Mouse (Mus musculus) E14TG2a.4 (cell line): ENCODE measurements around the gene Ccdc175.

Experiments used
- CTCF ChIP-seq: conservative IDR thresholded peaks from 2 replicates; pipeline ENCODE4 v1.5.1; 2014; ENCODE audit warnings: low read length
- NANOG ChIP-seq: IDR thresholded peaks from 2 replicates; pipeline ENCODE4 v1.6.1; 2014; ENCODE audit warnings: borderline replicate concordance, low read length, mixed read lengths
- POU5F1 ChIP-seq: IDR thresholded peaks from 2 replicates; pipeline ENCODE4 v1.6.1; 2014; ENCODE audit warnings: low read length, borderline replicate concordance

- TF ChIP-seq CTCF: no peak
- no peak for TF ChIP-seq NANOG
- no peak for TF ChIP-seq POU5F1
Measured at GRCm38 (mm10) chr12:72052571-72052970, 132.3 kb downstream of the Ccdc175 start.
